Mouse (Mus musculus): ENCODE results near the gene Rasl11a.
A peak's percentile ranks its signal among the peaks of the same experiment; 100 is the strongest.

DNA sequence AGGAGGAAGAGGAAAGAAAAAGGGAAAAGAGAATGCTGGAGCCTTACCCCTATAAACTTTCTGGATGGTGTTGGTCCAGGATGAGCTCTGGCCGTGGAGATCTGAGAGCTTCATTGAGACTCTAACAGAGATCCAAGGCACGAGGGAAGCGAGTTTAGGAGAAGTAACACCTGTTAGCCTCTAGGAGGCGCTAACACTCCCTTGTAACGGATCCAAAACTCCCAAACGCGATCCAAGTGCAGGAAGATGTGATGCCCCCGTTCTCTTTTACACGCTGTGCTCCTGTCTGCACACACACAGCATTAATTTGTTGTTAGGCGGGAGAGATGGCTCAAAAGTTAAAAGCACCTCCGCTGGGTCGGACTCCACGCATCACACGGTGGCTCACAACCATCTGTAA, 46.3 kb downstream of the Rasl11a start:
- TF ChIP-seq CTCF (conservative IDR thresholded peaks at IDR 0.05; ENCODE audit: insufficient read depth, insufficient read length, low read depth, low read length) (peak; percentile 66), POLR2A (IDR thresholded peaks at IDR 0.05; ENCODE audit: low read depth, low read length) (no peak)
